Mouse (Mus musculus) erythroblast, adult 5-6 weeks (primary cell): ENCODE measurements around the gene Ogdh. TPM values are rescaled to one million over a fixed set of nuclear protein-coding genes. Genes with fewer than 3 reads are reported as not detected.

ENCODE experiments used
- ATAC-seq: replicated peaks from 2 replicates; pipeline ENCODE4 v1.8.0; 2016; ENCODE audit warnings: moderate number of reproducible peaks, mild to moderate bottlenecking, moderate TSS enrichment, inconsistent platforms; ENCODE audit not compliant: poor library complexity, low FRiP score, severe bottlenecking
- total RNA-seq, 2 experiments: library from RNA; stranded (forward) in 1 of 2; stranded (reverse) in 1 of 2; fragments of 150-400 nt in 1 of 2; fragments of 200-764, 138-1000 nt in 1 of 2; gene quantifications; 2 replicates each; pipeline versions ENCODE4 v1.2.3 to v1.2.4; 2015 to 2017; ENCODE audit warnings: low replicate concordance in 2 of 2

Gene Ogdh
- total RNA-seq, 2 experiments from 2014 or later: 78.6 to 94.4 TPM

GRCm38 (mm10) chr11:6293601-6294000, 2.2 kb downstream of the Ogdh start:
- ATAC-seq: no peak

DNA sequence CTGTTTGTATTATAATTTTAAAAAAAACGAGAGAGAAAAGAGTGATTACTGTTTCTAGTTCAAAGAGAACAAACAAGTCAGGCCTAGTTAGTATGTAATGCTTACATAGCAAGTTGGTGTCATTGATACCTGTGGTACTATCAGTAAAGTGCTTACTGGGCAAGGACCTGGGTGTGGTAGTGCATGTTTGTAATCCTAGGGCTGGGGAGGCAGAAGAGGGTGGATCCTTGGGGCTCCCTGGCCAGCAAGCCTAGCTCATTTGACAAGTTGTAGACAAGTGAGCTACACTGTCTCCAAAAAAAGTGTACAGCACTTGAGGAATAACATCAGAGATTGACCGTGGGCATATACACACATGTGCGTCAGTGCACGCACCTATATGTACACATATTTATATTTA, 3.2 kb downstream of the Ogdh start:
- ATAC-seq: peak; percentile 70

DNA sequence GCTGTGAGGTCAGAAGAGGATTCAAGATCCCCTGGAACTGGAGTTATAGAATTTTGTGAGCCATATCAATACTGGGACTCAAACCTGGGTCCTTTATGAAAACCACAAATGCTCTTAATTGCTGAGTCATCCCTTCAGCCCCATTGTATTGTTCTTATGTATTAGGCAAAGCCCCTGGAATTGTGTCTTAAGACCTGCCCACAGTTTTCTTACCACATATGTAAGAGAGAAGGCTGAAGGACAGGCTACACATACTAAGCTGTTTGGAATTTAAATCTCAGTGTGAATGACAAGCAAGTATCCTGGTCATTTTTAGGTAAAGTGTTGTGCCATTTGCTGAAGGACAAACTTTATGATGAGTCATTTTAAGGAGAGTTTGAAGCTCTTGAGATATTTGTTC, 4.6 kb downstream of the Ogdh start:
- no peak for ATAC-seq

- ATAC-seq: no peak
These were observed 8.0 kb downstream of the Ogdh start for GRCm38 (mm10) chr11:6299435-6299834.

DNA sequence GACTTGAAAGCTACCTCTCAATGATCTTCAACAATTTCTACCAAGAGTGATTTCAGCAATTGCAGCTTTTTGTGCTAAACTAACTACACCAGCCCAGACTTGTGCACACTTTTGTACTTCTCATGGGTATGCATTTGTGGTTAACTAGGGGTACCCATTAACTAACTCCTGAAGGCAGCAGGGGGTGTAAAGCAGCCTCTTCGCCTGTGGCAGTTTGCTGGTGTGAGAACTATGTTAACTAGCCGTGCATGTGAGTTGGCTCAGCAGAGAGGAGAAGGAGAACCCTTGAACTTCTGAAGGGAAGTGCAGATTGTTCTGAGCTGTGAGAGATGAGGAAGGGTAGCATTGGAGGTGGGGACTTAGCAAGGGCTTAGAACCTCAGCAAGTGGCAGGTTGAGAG, 11.4 kb downstream of the Ogdh start:
- no peak for ATAC-seq

DNA sequence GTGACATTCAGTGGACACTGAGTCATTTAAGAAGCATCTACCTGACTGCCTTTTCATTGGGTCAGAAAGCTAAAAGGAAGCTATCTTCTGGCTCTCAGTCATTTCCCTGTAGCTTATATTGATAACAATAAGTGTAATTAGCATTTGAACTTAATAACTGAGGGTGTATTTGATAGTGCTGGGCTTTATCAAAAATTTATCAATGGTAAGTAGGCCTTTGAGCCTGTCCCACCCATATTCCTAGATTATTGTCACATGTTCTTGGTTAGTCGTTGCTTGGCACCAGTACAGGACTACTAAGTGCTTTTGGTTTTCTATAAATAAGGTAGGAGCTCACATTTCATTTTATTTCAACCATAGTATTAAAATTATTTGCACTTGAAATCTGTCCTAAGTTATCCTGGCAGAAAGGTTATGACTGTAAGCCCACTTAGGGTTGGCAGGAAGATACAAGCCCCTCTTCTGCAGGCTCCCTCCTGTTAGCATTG, 14.6 kb downstream of the Ogdh start:
- no peak for ATAC-seq

GRCm38 (mm10) chr11:6308181-6308580, 16.7 kb downstream of the Ogdh start:
- no peak for ATAC-seq

GRCm38 (mm10) chr11:6313874-6314406, 22.5 kb downstream of the Ogdh start:
- no peak for ATAC-seq

DNA sequence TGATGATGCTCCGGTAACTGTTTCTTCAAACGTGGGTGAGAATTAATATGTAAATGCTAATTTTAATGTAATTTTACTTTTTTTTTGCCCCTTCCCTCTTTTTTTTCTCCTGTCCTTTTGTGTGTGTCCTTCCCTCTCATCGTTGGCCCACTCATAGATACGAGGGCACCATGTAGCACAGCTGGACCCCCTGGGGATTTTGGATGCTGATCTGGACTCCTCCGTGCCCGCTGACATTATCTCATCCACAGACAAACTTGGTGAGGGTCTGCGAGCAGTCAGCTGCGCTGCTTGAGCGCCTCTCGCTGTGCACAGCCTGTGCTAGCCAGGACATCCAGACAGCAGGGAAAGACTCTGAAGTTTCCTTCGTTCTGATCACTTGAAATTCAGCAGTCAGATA, 25.4 kb downstream of the Ogdh start:
- ATAC-seq: no peak

- no peak for ATAC-seq
These were observed 27.1 kb downstream of the Ogdh start for GRCm38 (mm10) chr11:6318559-6318958.

GRCm38 (mm10) chr11:6319374-6319773, 27.9 kb downstream of the Ogdh start:
- ATAC-seq: no peak

DNA sequence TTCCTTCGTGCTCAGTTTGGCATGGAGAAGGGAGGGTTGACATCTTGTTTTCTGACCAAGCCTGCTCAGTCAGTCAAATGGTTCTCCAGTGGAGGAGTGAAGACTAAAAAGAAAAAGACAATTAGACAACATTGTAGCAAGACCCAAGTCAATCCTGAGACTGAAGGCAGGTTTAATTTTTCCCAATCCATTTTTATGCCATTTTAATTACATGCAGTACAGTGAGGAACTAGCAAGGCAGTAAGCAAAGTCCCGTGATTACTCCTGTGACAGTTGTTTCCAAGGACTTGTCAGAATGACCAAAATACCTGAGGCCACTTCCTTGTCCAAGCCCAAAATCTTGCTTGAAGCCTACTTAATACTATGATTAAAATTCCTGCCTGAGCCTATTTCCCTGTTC, 30.7 kb downstream of the Ogdh start:
- ATAC-seq: no peak

GRCm38 (mm10) chr11:6323348-6323747, 31.9 kb downstream of the Ogdh start:
- ATAC-seq: no peak

DNA sequence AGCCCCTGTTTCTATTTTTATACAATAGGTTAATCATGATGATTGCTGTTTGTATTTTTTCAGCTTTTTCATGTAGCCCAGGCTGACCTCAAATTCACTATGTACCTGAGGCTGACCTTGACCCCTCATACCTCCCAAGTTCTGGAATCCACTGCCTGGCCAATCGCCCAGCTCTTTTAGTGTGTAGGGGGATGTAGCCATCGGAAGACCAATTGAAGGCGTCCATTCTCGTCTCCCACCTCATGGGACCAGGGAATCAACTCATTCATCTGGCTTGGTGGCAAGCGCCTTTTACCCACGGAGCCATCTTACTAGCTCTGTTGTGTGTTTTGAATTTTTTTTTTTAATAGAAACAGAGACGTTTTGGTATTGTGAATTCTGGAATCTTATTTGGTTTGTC, 39.8 kb downstream of the Ogdh start:
- ATAC-seq: no peak

DNA sequence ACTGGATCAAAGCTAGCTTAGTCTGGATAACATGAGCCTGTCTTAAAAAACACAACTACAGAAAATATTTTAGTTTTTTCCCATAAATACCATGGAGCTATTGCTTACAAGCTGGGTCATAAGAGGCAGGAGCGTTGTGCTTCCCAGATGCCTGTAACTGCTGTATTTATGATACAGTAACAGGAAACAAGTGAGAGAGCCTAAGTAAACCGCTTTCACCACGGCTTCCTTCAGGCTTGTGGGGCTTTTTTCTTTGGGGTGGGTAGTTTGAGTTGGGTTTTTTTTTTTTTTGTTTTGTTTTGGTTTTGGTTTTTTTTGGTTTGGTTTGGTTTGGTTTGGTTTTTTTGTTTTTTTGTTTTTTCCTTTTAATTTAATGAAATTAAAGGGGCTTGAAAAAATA, 41.2 kb downstream of the Ogdh start:
- ATAC-seq: no peak

- no peak for ATAC-seq
These were observed 42.0 kb downstream of the Ogdh start for GRCm38 (mm10) chr11:6333403-6333802.

GRCm38 (mm10) chr11:6335321-6335720, 43.9 kb downstream of the Ogdh start:
- ATAC-seq: no peak

GRCm38 (mm10) chr11:6336689-6337088, 45.3 kb downstream of the Ogdh start:
- ATAC-seq: no peak

GRCm38 (mm10) chr11:6345956-6346355, 54.5 kb downstream of the Ogdh start:
- no peak for ATAC-seq

GRCm38 (mm10) chr11:6346966-6347365, 55.5 kb downstream of the Ogdh start:
- ATAC-seq: no peak

GRCm38 (mm10) chr11:6348681-6349200, 57.3 kb downstream of the Ogdh start:
- no peak for ATAC-seq

GRCm38 (mm10) chr11:6349586-6349985, 58.2 kb downstream of the Ogdh start:
- ATAC-seq: no peak
